Mouse (Mus musculus) thymus, adult 2 months (tissue): ENCODE results near the gene Zfp663.

Experiments
- CTCF ChIP-seq: fragments of 200-500 bp; IDR thresholded peaks from 2 replicates; pipeline ENCODE4 v1.5.1; 2012; ENCODE audit warnings: mild to moderate bottlenecking, control low read depth, low read length, moderate library complexity, borderline replicate concordance; ENCODE audit not compliant: control insufficient read depth, poor library complexity, insufficient read depth; ENCODE audit errors: extremely low read depth
- POLR2A ChIP-seq: fragments of 200-500 bp; IDR thresholded peaks from 2 replicates; pipeline ENCODE4 v1.6.1; 2012; ENCODE audit warnings: mild to moderate bottlenecking, low read length, control low read depth, moderate library complexity; ENCODE audit not compliant: control insufficient read depth, poor library complexity, insufficient read depth; ENCODE audit errors: extremely low read depth

GRCm38 (mm10) chr2:165380050-165380449 lies 11.5 kb upstream of the Zfp663 start:
- TF ChIP-seq CTCF: no peak
- TF ChIP-seq POLR2A: no peak
